Comparison of ENCODE assay signal across 20 mouse cellular contexts in genomic region chr9:25499306-25499705, GRCm38 (mm10). TPM values are rescaled to one million over a fixed set of nuclear protein-coding genes. Genes with fewer than 3 reads are reported as not detected.
DNase-seq lines count a peak whose midpoint lies in the region; ATAC-seq lines count a peak whose summit lies in the region.
"Had no signal": no experiment of that assay in that cellular context is flagged by ENCODE, and none has a peak within 500 bp of the region (broad histone marks: within the 10 kb centered on the region; RNA-seq: fewer than 3 reads in every experiment).

No protein-coding gene starts in this region.

- intact Hi-C loops in heart, postnatal 10 days (cut with DNase I) = no loop called here

- H3K27me3 ChIP-seq in embryonic facial prominence, embryonic 14.5 days (replicated peaks; ENCODE audit: control insufficient read depth, insufficient read depth, low read length) = no peaks in the 10 kb centered on the region
- H3K27me3 ChIP-seq in embryonic facial prominence, embryonic 10.5 days (replicated peaks; ENCODE audit: low read depth, poor library complexity, severe bottlenecking) = no peaks in the 10 kb centered on the region
- H3K27me3 ChIP-seq in heart, embryonic 14.5 days (ENCODE audit: control insufficient read depth, insufficient read depth, low read length) = no peaks in the 10 kb centered on the region
- H3K27me3 ChIP-seq in lung, embryonic 16.5 days (ENCODE audit: control insufficient read depth, insufficient read depth, low read depth, low read length) = no peaks in the 10 kb centered on the region
- no peaks in the 10 kb centered on the region for H3K27me3 ChIP-seq in liver, embryonic 12.5 days (replicated peaks)
- H3K27me3 ChIP-seq: embryonic facial prominence, embryonic 13.5 days; forebrain, embryonic 13.5 days; hindbrain, embryonic 12.5 days; lung, embryonic 15.5 days; neural tube, embryonic 15.5 days had no signal

- no peak for ATAC-seq in embryonic facial prominence, embryonic 14.5 days (ENCODE audit: low read depth)
- ATAC-seq in heart, embryonic 14.5 days (ENCODE audit: insufficient number of reproducible peaks, insufficient read depth, low FRiP score, low read depth) = no peak
- ATAC-seq in lung, embryonic 16.5 days (ENCODE audit: low read depth) = peak; percentile 47
- no peak for ATAC-seq in liver, embryonic 12.5 days
- ATAC-seq: forebrain, embryonic 13.5 days had no signal

- H3K4me1 ChIP-seq in embryonic facial prominence, embryonic 14.5 days (ENCODE audit: control insufficient read depth, insufficient read depth, low read length) = no peaks in the 10 kb centered on the region
- peaks cover 18% of the 10 kb centered on the region for H3K4me1 ChIP-seq in embryonic facial prominence, embryonic 10.5 days
- peaks cover 12 to 29% of the 10 kb centered on the region in 2 experiments for H3K4me1 ChIP-seq in heart, embryonic 14.5 days (ENCODE audit: control insufficient read depth in 2 of 2, insufficient read depth in 2 of 2, low read length in 2 of 2)
- peaks cover 5% of the 10 kb centered on the region; the same call in 1 of the 2 replicates for H3K4me1 ChIP-seq in lung, embryonic 16.5 days (replicated peaks; ENCODE audit: control insufficient read depth, insufficient read depth, low read length)
- 0 out of 2 replicates have a peak, but pooled peaks cover 2% of the 10 kb centered on the region for H3K4me1 ChIP-seq in liver, embryonic 12.5 days

- WGBS in embryonic facial prominence, embryonic 14.5 days = 38% methylated on average over 3 of the region's 3 CpGs
- 39% methylated on average over 3 of the region's 3 CpGs for WGBS in embryonic facial prominence, embryonic 10.5 days
- 29% methylated on average over 3 of the region's 3 CpGs for WGBS in heart, embryonic 14.5 days
- 41% methylated on average over 3 of the region's 3 CpGs for WGBS in lung, embryonic 16.5 days
- WGBS in liver, embryonic 12.5 days (ENCODE audit: insufficient replicate concordance) = 32% methylated on average over 3 of the region's 3 CpGs

- no peak overlapping the region for H3K27ac ChIP-seq in embryonic facial prominence, embryonic 14.5 days (replicated peaks; ENCODE audit: low read depth, low read length)
- no peak overlapping the region for H3K27ac ChIP-seq in embryonic facial prominence, embryonic 10.5 days (replicated peaks)
- H3K27ac ChIP-seq in heart, embryonic 14.5 days (replicated peaks in 1 of 2; ENCODE audit: control insufficient read depth in 1 of 2, insufficient read depth in 1 of 2, low read depth in 2 of 2, low read length in 2 of 2) = peak overlapping the region; percentile 10 to 19; a peak in 1 of 4 replicates
- H3K27ac ChIP-seq in lung, embryonic 16.5 days (ENCODE audit: low read length) = no peak overlapping the region
- no peak overlapping the region for H3K27ac ChIP-seq in liver, embryonic 12.5 days
- H3K27ac ChIP-seq: embryonic facial prominence, embryonic 13.5 days; forebrain, embryonic 13.5 days; hindbrain, embryonic 12.5 days; kidney, postnatal 0 days; left cerebral cortex, adult 2 months; liver, embryonic 14.5 days; lung, embryonic 15.5 days; neural tube, embryonic 15.5 days had no signal

- H3K4me3 ChIP-seq in embryonic facial prominence, embryonic 14.5 days (ENCODE audit: low read depth, low read length) = no peak overlapping the region
- H3K4me3 ChIP-seq in embryonic facial prominence, embryonic 10.5 days = no peak overlapping the region
- no peak overlapping the region for H3K4me3 ChIP-seq in heart, embryonic 14.5 days (ENCODE audit: control insufficient read depth in 1 of 2, insufficient read depth in 1 of 2, low read depth in 1 of 2, low read length in 2 of 2)
- no peak overlapping the region for H3K4me3 ChIP-seq in lung, embryonic 16.5 days (ENCODE audit: low read length)
- no peak overlapping the region for H3K4me3 ChIP-seq in liver, embryonic 12.5 days
- H3K4me3 ChIP-seq: embryonic facial prominence, embryonic 13.5 days; forebrain, embryonic 13.5 days; hindbrain, embryonic 12.5 days; left cerebral cortex, adult 2 months; lung, embryonic 15.5 days; neural tube, embryonic 15.5 days had no signal

- H3K36me3 ChIP-seq in embryonic facial prominence, embryonic 14.5 days (ENCODE audit: control insufficient read depth, insufficient read depth, low read length) = no peaks in the 10 kb centered on the region
- no peaks in the 10 kb centered on the region for H3K36me3 ChIP-seq in embryonic facial prominence, embryonic 10.5 days (replicated peaks)
- H3K36me3 ChIP-seq in heart, embryonic 14.5 days (ENCODE audit: control insufficient read depth, insufficient read depth, low read length) = peaks cover 11% of the 10 kb centered on the region
- H3K36me3 ChIP-seq in lung, embryonic 16.5 days (ENCODE audit: control insufficient read depth, insufficient read depth, low read length) = no peaks in the 10 kb centered on the region
- H3K36me3 ChIP-seq in liver, embryonic 12.5 days = no peaks in the 10 kb centered on the region
- H3K36me3 ChIP-seq: embryonic facial prominence, embryonic 13.5 days; hindbrain, embryonic 12.5 days; lung, embryonic 15.5 days; neural tube, embryonic 15.5 days had no signal

- no peak overlapping the region for H3K4me2 ChIP-seq in embryonic facial prominence, embryonic 14.5 days (ENCODE audit: low read depth, low read length)
- H3K4me2 ChIP-seq in heart, embryonic 14.5 days (ENCODE audit: low read length) = no peak overlapping the region
- H3K4me2 ChIP-seq in lung, embryonic 16.5 days (ENCODE audit: low read depth, low read length) = no peak overlapping the region
- no peak overlapping the region for H3K4me2 ChIP-seq in liver, embryonic 12.5 days
- H3K4me2 ChIP-seq: embryonic facial prominence, embryonic 13.5 days; forebrain, embryonic 13.5 days; hindbrain, embryonic 12.5 days; lung, embryonic 15.5 days; midbrain, embryonic 11.5 days; neural tube, embryonic 15.5 days had no signal

- H3K9me3 ChIP-seq in embryonic facial prominence, embryonic 14.5 days (ENCODE audit: control insufficient read depth, low read length) = no peaks in the 10 kb centered on the region
- H3K9me3 ChIP-seq in embryonic facial prominence, embryonic 10.5 days = no peaks in the 10 kb centered on the region
- no peaks in the 10 kb centered on the region for H3K9me3 ChIP-seq in heart, embryonic 14.5 days (ENCODE audit: control insufficient read depth, low read length)
- H3K9me3 ChIP-seq in lung, embryonic 16.5 days (ENCODE audit: control insufficient read depth, low read length) = no peaks in the 10 kb centered on the region
- no peaks in the 10 kb centered on the region for H3K9me3 ChIP-seq in liver, embryonic 12.5 days (replicated peaks)
- H3K9me3 ChIP-seq: embryonic facial prominence, embryonic 13.5 days; forebrain, embryonic 13.5 days; hindbrain, embryonic 12.5 days; lung, embryonic 15.5 days; neural tube, embryonic 15.5 days had no signal

- H3K9ac ChIP-seq in embryonic facial prominence, embryonic 14.5 days (ENCODE audit: low read depth, low read length) = 0 out of 2 replicates have a peak overlapping the region, but pooled peaks have one; percentile 5
- H3K9ac ChIP-seq in heart, embryonic 14.5 days (ENCODE audit: low read length) = no peak overlapping the region; the same call in 1 of the 2 replicates
- H3K9ac ChIP-seq in lung, embryonic 16.5 days (ENCODE audit: low read length) = no peak overlapping the region
- H3K9ac ChIP-seq in liver, embryonic 12.5 days = no peak overlapping the region
- H3K9ac ChIP-seq: embryonic facial prominence, embryonic 13.5 days; forebrain, embryonic 13.5 days; hindbrain, embryonic 12.5 days; liver, embryonic 14.5 days; lung, embryonic 15.5 days; neural tube, embryonic 15.5 days had no signal

- no peak for DNase-seq in embryonic facial prominence, embryonic 14.5 days (ENCODE audit: low spot score)
- DNase-seq in embryonic facial prominence, embryonic 10.5 days (ENCODE audit: low spot score) = no peak
- no peak for DNase-seq in heart, postnatal 10 days
- no peak for DNase-seq in lung, postnatal 36 days
- DNase-seq: cerebellum, postnatal 25 days; right cerebral cortex, adult 18-20 months; right cerebral cortex, postnatal 4 days; thymus, postnatal 14 days had no signal

RNA-seq across cellular contexts. Expression of gene Eepd1, which starts 18.0 kb away (rescaled TPM):
- polyA plus RNA-seq in embryonic facial prominence, embryonic 14.5 days (2014; fragmentation: Nextera tagmentation; extraction: Ambion mirVana) = 13.7 and 18.0 TPM in 2 replicates
- polyA plus RNA-seq in embryonic facial prominence, embryonic 10.5 days (2016; fragmentation: Nextera tagmentation; extraction: Ambion mirVana) = 19.4 and 20.1 TPM in 2 replicates
- polyA plus RNA-seq in heart, embryonic 14.5 days (2014; fragmentation: Nextera tagmentation; extraction: Ambion mirVana) = 20.8 and 25.6 TPM in 2 replicates
- total RNA-seq in heart, postnatal 10 days (2021) = 10 to 100 TPM; 21.3 to 27.3 TPM
- 11.0 and 11.3 TPM in 2 replicates for polyA plus RNA-seq in lung, embryonic 16.5 days (2015; fragmentation: Nextera tagmentation; extraction: Ambion mirVana)
- 5.4 and 6.3 TPM in 2 replicates for polyA plus RNA-seq in liver, embryonic 12.5 days (2016; fragmentation: Nextera tagmentation; extraction: Ambion mirVana)

Comparison
In these comparisons a context has a peak if more than half of its experiments do, and no peak if none do; other contexts are left out.
1. H3K27ac ChIP-seq: peak in heart, embryonic 14.5 days (2 of 2); none in embryonic facial prominence, embryonic 14.5 days (single experiment), embryonic facial prominence, embryonic 10.5 days (single experiment), lung, embryonic 16.5 days (single experiment) and liver, embryonic 12.5 days (single experiment).